8 mouse cellular contexts compared by ENCODE assay signal in genomic region chr11:121451753-121452635, GRCm38 (mm10). TPM values are rescaled to one million over a fixed set of nuclear protein-coding genes. Genes with fewer than 3 reads are reported as not detected.
A peak's percentile ranks its signal among the peaks of the same experiment; 100 is the strongest.
DNase-seq lines count a peak whose midpoint lies in the region; ATAC-seq lines count a peak whose summit lies in the region.

Tbcd (plus strand) TSS chr11:121451949.

- H3K4me1 ChIP-seq in heart, embryonic 10.5 days: peaks cover 10% of the 10 kb centered on the region; the same call in 1 of the 2 replicates
- H3K4me1 ChIP-seq in kidney, embryonic 15.5 days: peaks cover 14% of the 10 kb centered on the region

- peak; percentile 87 to 88 for DNase-seq in B cell, adult 2 months
- DNase-seq in brain, adult 2 months (ENCODE audit: low read depth, low spot score): peak; percentile 98
- DNase-seq in heart, embryonic 10.5 days (ENCODE audit: low spot score): peak; percentile 96
- DNase-seq in liver: peak; percentile 95
- DNase-seq in spleen, postnatal 4 days (ENCODE audit: low spot score in 2 of 2): peak; percentile 94 to 97

- peaks cover 3% of the 10 kb centered on the region; the same call in 1 of the 2 replicates for H3K36me3 ChIP-seq in heart, embryonic 10.5 days
- 0 out of 2 replicates have a peak, but pooled peaks cover 9% of the 10 kb centered on the region for H3K36me3 ChIP-seq in kidney, embryonic 15.5 days

- H3K4me2 ChIP-seq in kidney, embryonic 15.5 days: peak within 1 kb of the TSS; percentile 70

- WGBS in heart, embryonic 10.5 days: under 1% methylated on average over 58 of the region's 58 CpGs
- under 1% methylated on average over 58 of the region's 58 CpGs for WGBS in kidney, embryonic 15.5 days

- H3K4me3 ChIP-seq in heart, embryonic 10.5 days: peak within 1 kb of the TSS; percentile 95
- H3K4me3 ChIP-seq in kidney, embryonic 15.5 days (replicated peaks): peak within 1 kb of the TSS; percentile 78

- ATAC-seq in erythroblast, adult 5-6 weeks (replicated peaks; ENCODE audit: low FRiP score, poor library complexity, severe bottlenecking): peak; percentile 92
- ATAC-seq in kidney, embryonic 15.5 days (replicated peaks; ENCODE audit: low FRiP score): peak; percentile 97
- peak; percentile 97 for ATAC-seq in monocyte, adult 5-6 weeks (replicated peaks; ENCODE audit: insufficient number of reproducible peaks, low FRiP score, low TSS enrichment, poor library complexity, severe bottlenecking)

- no peaks in the 10 kb centered on the region for H3K9me3 ChIP-seq in heart, embryonic 10.5 days
- H3K9me3 ChIP-seq in kidney, embryonic 15.5 days (replicated peaks): no peaks in the 10 kb centered on the region

- peak within 1 kb of the TSS; percentile 56 for H3K9ac ChIP-seq in kidney, embryonic 15.5 days

- no peaks in the 10 kb centered on the region for H3K27me3 ChIP-seq in heart, embryonic 10.5 days (ENCODE audit: insufficient read depth, poor library complexity, severe bottlenecking)
- H3K27me3 ChIP-seq in kidney, embryonic 15.5 days: no peaks in the 10 kb centered on the region

- H3K27ac ChIP-seq in heart, embryonic 10.5 days: peak within 1 kb of the TSS; percentile 86
- H3K27ac ChIP-seq in kidney, embryonic 15.5 days: peak within 1 kb of the TSS; percentile 64

RNA-seq across cellular contexts. Expression of gene Tbcd, which starts in this region (rescaled TPM):
- 67.3 and 91.8 TPM in 2 replicates for total RNA-seq in erythroblast, adult 5-6 weeks (2015; ENCODE audit: low replicate concordance)
- total RNA-seq in erythroblast, adult 5-6 weeks (2017; ENCODE audit: low replicate concordance): 76.7 and 101 TPM in 2 replicates
- polyA plus RNA-seq in heart, embryonic 10.5 days (2016; fragmentation: Nextera tagmentation; extraction: Ambion mirVana): 35.3 and 36.7 TPM in 2 replicates
- polyA plus RNA-seq in kidney, embryonic 15.5 days (2015; fragmentation: Nextera tagmentation; extraction: Ambion mirVana): 33.9 and 37.4 TPM in 2 replicates
- 23.1 to 29.1 TPM (median 26.4 TPM) in 3 replicates for total RNA-seq in monocyte, adult 5-6 weeks (2017)

Comparison
In these comparisons a context has a peak if more than half of its experiments do, and no peak if none do; other contexts are left out.
1. Peak in every context shown above with its lines: DNase-seq, ATAC-seq, H3K4me3 ChIP-seq and H3K27ac ChIP-seq.